Mouse (Mus musculus) neural tube, embryonic 11.5 days (tissue): Measurements from ENCODE around the gene Srsf1. TPM values are rescaled to one million over a fixed set of nuclear protein-coding genes. Genes with fewer than 3 reads are reported as not detected.
A peak's percentile ranks its signal among the peaks of the same experiment; 100 is the strongest.

Experiments
- ATAC-seq: fragments of 200-750 bp; cut with Nextera tagmentation; 2 replicates; pipeline ENCODE4 v1.8.0; 2017; ENCODE audit warnings: moderate number of reproducible peaks, mild to moderate bottlenecking, moderate TSS enrichment, moderate library complexity; ENCODE audit not compliant: insufficient read depth, low FRiP score, low TSS enrichment
- DNase-seq: peaks from one replicate; pipeline ENCODE4 v3.0.0-alpha.2; 2015; ENCODE audit warnings: low spot score
- H3K27ac ChIP-seq: fragments of 300-500 bp; sonication (generic); 2 replicates; pipeline ENCODE4 v1.5.1; 2014; ENCODE audit warnings: low read depth, mild to moderate bottlenecking, low read length
- H3K27me3 ChIP-seq: fragments of 300-500 bp; sonication (generic); 2 replicates; pipeline ENCODE4 v1.6.1; 2014; ENCODE audit warnings: mild to moderate bottlenecking, low read length, mixed read lengths; ENCODE audit not compliant: control insufficient read depth, insufficient read depth
- H3K36me3 ChIP-seq: fragments of 300-500 bp; sonication (generic); 2 replicates; pipeline ENCODE4 v1.6.1; 2014; ENCODE audit warnings: mild to moderate bottlenecking, low read length, moderate library complexity, mixed read lengths; ENCODE audit not compliant: control insufficient read depth, insufficient read depth
- H3K4me1 ChIP-seq: fragments of 300-500 bp; sonication (generic); 2 replicates; pipeline ENCODE4 v1.6.1; 2014; ENCODE audit warnings: low read length, mixed read lengths; ENCODE audit not compliant: control insufficient read depth, insufficient read depth
- H3K4me2 ChIP-seq: fragments of 300-500 bp; sonication (generic); 2 replicates; pipeline ENCODE4 v1.6.1; 2014; ENCODE audit warnings: low read depth, mild to moderate bottlenecking, moderate library complexity
- H3K4me3 ChIP-seq: fragments of 300-500 bp; sonication (generic); 2 replicates; pipeline ENCODE4 v1.5.1; 2014; ENCODE audit warnings: low read depth, low read length
- H3K9ac ChIP-seq: fragments of 300-500 bp; sonication (generic); 2 replicates; pipeline ENCODE4 v1.6.1; 2014; ENCODE audit warnings: mild to moderate bottlenecking, low read length
- H3K9me3 ChIP-seq: fragments of 300-500 bp; sonication (generic); 2 replicates; pipeline ENCODE4 v1.6.1; 2016; ENCODE audit warnings: low read length; ENCODE audit not compliant: control insufficient read depth
- WGBS: fragments of 180-500 bp; shearing (Covaris S2); extraction: QIAGEN DNeasy Blood & Tissue Kit; methylation state at CpG from one replicate; pipeline ENCODE4 v1.1.7; 2014; 5-methylcytosine and 5-hydroxymethylcytosine counted together
- polyA plus RNA-seq: library from polyadenylated mRNA; unstranded; fragments of >200 nt; fragmentation: Nextera tagmentation; extraction: Ambion mirVana; gene quantifications from 2 replicates; pipeline ENCODE4 v1.2.1, GENCODE M21; 2014

Srsf1 gene
- polyA plus RNA-seq, 1 experiment from 2014 or later = 497 TPM

DNA sequence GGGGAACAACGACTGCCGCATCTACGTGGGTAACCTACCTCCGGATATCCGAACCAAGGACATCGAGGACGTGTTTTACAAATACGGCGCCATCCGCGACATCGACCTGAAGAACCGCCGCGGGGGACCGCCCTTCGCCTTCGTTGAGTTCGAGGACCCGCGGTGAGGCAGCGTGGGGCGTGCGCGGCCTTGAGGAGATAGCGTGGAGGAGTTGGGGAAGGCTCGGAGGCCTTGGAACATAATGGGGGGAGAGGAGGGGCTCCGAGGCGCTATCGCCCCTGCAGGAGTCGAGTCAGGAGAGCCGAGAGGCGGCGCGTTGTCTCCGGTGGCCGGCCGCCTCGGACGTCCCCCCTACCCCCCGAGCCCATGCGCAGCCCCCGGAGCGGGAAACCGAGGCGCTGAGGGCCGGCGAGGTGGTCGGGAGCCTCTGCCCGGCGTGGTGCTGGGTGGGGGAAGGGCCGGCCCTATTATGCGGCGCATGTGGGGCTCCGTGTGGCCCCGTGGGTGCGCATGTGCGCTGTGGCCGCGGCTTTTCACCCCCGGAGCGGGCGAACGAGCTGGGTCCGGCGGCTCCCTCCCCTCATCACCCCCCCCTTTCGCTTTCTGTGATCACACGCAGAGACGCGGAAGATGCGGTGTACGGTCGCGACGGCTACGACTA is 828 bp downstream of the Srsf1 start:
- under 1% methylated on average over 73 of the region's 76 CpGs for WGBS
- peak; percentile 82 for ATAC-seq
- H3K27me3 ChIP-seq = no peaks in the 10 kb centered on the region
- H3K4me2 ChIP-seq = peak overlapping the region; percentile 86
- H3K27ac ChIP-seq = peak overlapping the region; percentile 99
- DNase-seq = peak; percentile 76
- H3K4me3 ChIP-seq = peak overlapping the region; percentile 69
- peaks cover 6% of the 10 kb centered on the region for H3K36me3 ChIP-seq
- peaks cover 25% of the 10 kb centered on the region for H3K4me1 ChIP-seq
- H3K9ac ChIP-seq = peak overlapping the region; percentile 89
- H3K9me3 ChIP-seq = no peaks in the 10 kb centered on the region

GRCm38 (mm10) chr11:88048961-88049670 is 1.9 kb downstream of the Srsf1 start:
- H3K4me1 ChIP-seq = peaks cover 25% of the 10 kb centered on the region
- H3K36me3 ChIP-seq = peaks cover 6% of the 10 kb centered on the region
- peak overlapping the region; percentile 69 for H3K4me3 ChIP-seq
- H3K4me2 ChIP-seq = peak overlapping the region; percentile 86
- peak overlapping the region; percentile 89 for H3K9ac ChIP-seq
- ATAC-seq (no peak), DNase-seq (no peak)
- WGBS = 33% methylated on average over 26 of the region's 26 CpGs
- no peak overlapping the region for H3K27ac ChIP-seq
- no peaks in the 10 kb centered on the region for H3K9me3 ChIP-seq
- H3K27me3 ChIP-seq = no peaks in the 10 kb centered on the region

GRCm38 (mm10) chr11:88049732-88050131 is 2.6 kb downstream of the Srsf1 start:
- Histone ChIP-seq H3K4me2 (peak overlapping the region; percentile 86), H3K4me1 (peaks cover 25% of the 10 kb centered on the region), H3K36me3 (peaks cover 6% of the 10 kb centered on the region), H3K27ac (no peak overlapping the region), H3K4me3 (peak overlapping the region; percentile 69), H3K9me3 (no peaks in the 10 kb centered on the region), H3K9ac (no peak overlapping the region), H3K27me3 (no peaks in the 10 kb centered on the region)
- ATAC-seq (no peak), DNase-seq (no peak)

- no peak overlapping the region for H3K4me2 ChIP-seq
- ATAC-seq (no peak), DNase-seq (no peak)
- WGBS = 88% methylated on average over 4 of the region's 4 CpGs
- no peaks in the 10 kb centered on the region for H3K9me3 ChIP-seq
- peaks cover 19% of the 10 kb centered on the region for H3K4me1 ChIP-seq
- no peak overlapping the region for H3K9ac ChIP-seq
- H3K4me3 ChIP-seq = no peak overlapping the region
- H3K27me3 ChIP-seq = no peaks in the 10 kb centered on the region
- peaks cover 6% of the 10 kb centered on the region for H3K36me3 ChIP-seq
- no peak overlapping the region for H3K27ac ChIP-seq
These were observed 5.5 kb downstream of the Srsf1 start for GRCm38 (mm10) chr11:88052638-88053037.

- no peak overlapping the region for H3K9ac ChIP-seq
- H3K4me1 ChIP-seq = peaks cover 19% of the 10 kb centered on the region
- DNase-seq (no peak), ATAC-seq (no peak)
- H3K36me3 ChIP-seq = peaks cover 6% of the 10 kb centered on the region
- 71% methylated on average over 3 of the region's 3 CpGs for WGBS
- no peaks in the 10 kb centered on the region for H3K27me3 ChIP-seq
- H3K27ac ChIP-seq = no peak overlapping the region
- no peak overlapping the region for H3K4me3 ChIP-seq
- no peak overlapping the region for H3K4me2 ChIP-seq
- H3K9me3 ChIP-seq = no peaks in the 10 kb centered on the region
These were observed 6.6 kb downstream of the Srsf1 start for GRCm38 (mm10) chr11:88053821-88054220.

DNA sequence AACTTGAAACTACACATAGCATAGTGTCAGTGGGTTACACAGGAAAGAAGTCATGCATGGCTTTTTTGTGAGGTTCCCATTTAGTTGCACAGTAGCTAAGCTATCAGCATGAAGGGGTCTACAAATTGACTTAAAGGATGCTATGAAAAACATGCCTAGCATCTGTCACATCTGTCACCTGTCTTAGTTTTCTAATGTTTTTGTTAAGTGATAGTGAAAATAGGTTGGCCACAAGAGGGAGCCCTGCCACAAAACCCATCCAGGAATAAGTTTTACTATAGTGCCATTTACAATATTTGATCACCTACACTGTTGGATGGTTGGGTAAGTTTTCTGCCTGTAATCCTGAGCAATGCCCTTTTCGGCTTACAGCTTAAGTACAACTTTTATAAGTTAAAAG is 7.4 kb downstream of the Srsf1 start:
- Histone ChIP-seq H3K4me1 (peaks cover 12% of the 10 kb centered on the region), H3K4me3 (no peak overlapping the region), H3K27me3 (no peaks in the 10 kb centered on the region), H3K27ac (no peak overlapping the region), H3K4me2 (no peak overlapping the region), H3K9ac (no peak overlapping the region), H3K36me3 (no peaks in the 10 kb centered on the region; the same call in 1 of the 2 replicates), H3K9me3 (no peaks in the 10 kb centered on the region)
- DNase-seq (peak; percentile 67), ATAC-seq (no peak)
- WGBS = 91% methylated on average over 1 of the region's 1 CpGs

DNA sequence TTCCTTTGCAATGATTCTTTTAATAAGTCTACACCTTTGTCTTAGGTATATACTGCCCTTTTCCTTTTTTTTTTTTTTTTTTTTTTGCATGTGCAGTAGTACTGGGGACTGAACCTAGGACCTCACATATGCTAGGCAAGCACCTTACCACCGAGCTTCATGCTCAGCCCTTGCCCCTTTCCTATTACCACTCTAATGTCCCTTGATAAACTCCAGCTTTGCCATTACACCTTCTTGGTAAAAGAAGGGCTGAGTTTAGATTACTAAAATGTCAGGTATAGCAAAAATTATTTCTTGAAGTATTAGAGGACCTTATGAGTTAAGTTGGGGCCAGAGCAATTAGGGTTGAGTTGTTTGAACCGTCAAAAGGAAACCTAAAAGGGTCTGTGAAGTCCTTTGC is 8.6 kb downstream of the Srsf1 start:
- ATAC-seq (no peak), DNase-seq (no peak)
- no peak overlapping the region for H3K27ac ChIP-seq
- no peak overlapping the region for H3K4me3 ChIP-seq
- 88% methylated on average over 2 of the region's 2 CpGs for WGBS
- no peaks in the 10 kb centered on the region for H3K27me3 ChIP-seq
- H3K36me3 ChIP-seq = no peaks in the 10 kb centered on the region
- H3K4me2 ChIP-seq = no peak overlapping the region
- 0 out of 2 replicates have a peak, but pooled peaks cover 4% of the 10 kb centered on the region for H3K4me1 ChIP-seq
- H3K9me3 ChIP-seq = no peaks in the 10 kb centered on the region
- no peak overlapping the region for H3K9ac ChIP-seq

DNA sequence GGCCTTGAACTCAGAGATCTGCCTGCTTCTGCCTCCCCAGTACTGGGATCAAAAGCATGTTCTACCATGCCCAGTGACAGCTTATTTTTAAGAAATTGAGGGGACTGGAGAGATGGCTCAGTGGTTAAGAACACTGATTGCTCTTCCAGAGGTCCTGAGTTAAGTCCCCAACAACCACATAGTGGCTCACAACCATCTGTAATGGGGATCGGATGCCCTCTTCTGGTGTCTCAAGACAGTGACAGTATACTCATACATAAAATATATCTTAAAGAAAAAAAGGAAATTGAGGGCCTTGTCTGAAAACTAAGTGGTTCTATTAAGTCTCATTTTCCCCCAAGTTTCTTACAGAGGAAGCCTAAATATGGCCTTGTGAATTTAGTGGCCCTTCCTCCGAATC is 10.6 kb downstream of the Srsf1 start:
- Histone ChIP-seq H3K9ac (no peak overlapping the region), H3K36me3 (no peaks in the 10 kb centered on the region), H3K4me2 (no peak overlapping the region), H3K27me3 (no peaks in the 10 kb centered on the region), H3K4me1 (no peaks in the 10 kb centered on the region), H3K4me3 (no peak overlapping the region), H3K27ac (no peak overlapping the region), H3K9me3 (no peaks in the 10 kb centered on the region)
- WGBS = 79% methylated on average over 2 of the region's 2 CpGs
- DNase-seq (no peak), ATAC-seq (no peak)

DNA sequence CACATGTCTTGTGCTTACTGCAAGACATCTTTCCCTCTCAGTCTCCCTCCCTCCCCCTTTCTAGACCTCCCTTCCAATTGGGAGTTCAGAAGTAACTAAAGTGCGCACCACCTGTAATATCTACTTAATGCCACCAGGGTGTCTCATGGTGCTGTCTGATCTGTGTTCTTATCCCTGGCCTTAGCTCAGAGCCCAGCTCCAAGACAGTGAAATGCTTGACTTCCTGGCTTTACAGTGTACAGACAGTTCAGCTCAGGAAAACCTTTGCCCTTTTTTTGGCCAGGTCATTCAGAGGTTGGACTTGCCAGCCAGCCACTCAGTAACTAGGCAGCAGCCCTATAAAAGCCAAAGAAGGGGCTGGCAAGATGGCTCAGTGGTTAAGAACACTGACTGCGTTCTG is 12.0 kb downstream of the Srsf1 start:
- ATAC-seq = peak; percentile 71
- 51% methylated on average over 2 of the region's 2 CpGs for WGBS
- Histone ChIP-seq H3K27me3 (no peaks in the 10 kb centered on the region), H3K4me2 (no peak overlapping the region), H3K9me3 (no peaks in the 10 kb centered on the region), H3K36me3 (no peaks in the 10 kb centered on the region), H3K27ac (no peak overlapping the region), H3K4me1 (no peaks in the 10 kb centered on the region), H3K4me3 (no peak overlapping the region), H3K9ac (no peak overlapping the region)
- peak; percentile 45 for DNase-seq
